Mouse (Mus musculus) left cerebral cortex, adult 18-20 months (tissue): ENCODE measurements around the gene Slit3. TPM values are rescaled to one million over a fixed set of nuclear protein-coding genes. Genes with fewer than 3 reads are reported as not detected.

Source experiments
- DNase-seq, 2 experiments: peaks; one replicate each; pipeline ENCODE4 v3.0.0; 2021 to 2022; ENCODE audit warnings: low spot score in 2 of 2, mixed read lengths in 1 of 2
- total RNA-seq, 2 experiments: library from RNA; stranded (reverse); gene quantifications; 2 replicates each; pipeline ENCODE4 v1.2.3; 2021

Gene Slit3
- total RNA-seq, 2 experiments from 2014 or later: 45.7 to 50.4 TPM

DNA sequence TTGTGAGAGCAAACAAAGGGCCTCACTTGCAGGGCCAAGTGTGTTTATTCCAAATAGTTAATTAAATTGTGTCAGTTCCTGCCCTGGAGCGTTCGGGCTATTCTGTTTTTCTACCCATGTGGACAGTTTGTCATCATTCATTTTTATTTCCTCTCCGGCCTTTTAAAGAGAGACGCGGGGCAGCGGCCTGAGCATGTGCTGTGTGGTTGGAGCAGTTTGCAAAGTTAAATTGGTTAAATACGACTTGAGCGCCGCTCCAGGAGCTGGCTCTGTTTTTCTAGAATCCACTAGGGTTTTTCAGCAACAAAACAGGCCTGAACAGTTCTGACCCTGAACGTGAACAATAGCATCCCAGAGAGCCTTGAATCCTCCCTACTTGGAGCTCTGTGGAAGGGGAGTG is 152.4 kb downstream of the Slit3 start:
- DNase-seq: no peak

DNA sequence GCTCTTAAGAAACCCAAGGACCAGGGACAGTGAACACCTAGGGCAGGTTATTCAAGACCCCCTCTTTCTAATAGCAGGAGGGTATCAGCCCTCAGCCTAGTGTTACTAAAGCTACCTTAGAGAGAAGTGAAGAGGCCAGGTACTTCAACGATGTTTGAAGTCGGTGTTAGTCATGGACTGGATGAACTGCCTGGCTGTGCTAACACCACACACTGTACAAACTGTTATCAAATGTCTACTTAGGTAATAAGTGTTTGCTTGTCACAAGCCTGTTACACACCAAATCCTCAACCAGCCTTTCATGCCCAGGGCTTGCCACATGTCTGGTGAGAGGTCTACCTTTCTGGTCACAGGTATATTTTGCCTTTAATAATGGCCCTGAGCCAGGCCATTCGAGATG is 153.0 kb downstream of the Slit3 start:
- no peak for DNase-seq

DNA sequence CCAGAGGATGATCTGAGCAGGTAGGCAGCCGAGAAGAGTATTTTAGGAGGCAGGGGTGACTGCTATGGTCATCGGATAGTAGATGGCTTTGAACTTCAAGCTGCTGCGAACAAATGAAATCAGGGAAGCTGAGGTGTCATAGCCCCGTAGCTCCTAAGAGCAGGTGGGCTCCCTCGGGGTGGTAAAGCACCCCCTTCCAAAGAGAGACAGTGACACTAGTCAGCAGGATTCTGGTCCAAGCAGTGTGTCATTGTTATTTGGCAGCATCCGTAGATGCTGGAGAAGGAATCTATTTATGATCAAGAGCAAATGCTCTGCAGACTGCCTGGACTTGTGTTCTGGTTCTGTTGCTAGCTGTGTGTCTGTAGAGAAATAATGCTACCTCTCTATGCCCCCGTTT is 154.3 kb downstream of the Slit3 start:
- DNase-seq: no peak

DNA sequence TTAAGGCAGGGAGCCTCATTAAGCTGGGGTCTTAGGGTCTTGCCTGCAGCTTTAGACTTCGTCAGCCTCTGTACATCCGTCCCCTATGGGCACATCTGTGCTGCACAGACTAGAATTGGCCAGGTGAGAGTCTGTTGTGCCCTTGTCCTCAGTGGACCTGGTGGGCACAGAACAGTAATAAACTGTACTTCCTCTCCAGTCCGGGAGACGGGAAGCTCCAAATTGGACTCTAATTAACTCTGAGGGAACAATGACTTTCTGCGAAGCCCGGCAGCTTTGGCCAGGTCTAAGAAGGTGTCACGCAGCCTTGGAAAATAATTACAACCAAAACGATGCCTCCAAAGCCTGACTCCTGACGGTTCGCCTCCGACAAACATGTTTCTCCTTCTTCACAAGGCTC is 155.0 kb downstream of the Slit3 start:
- DNase-seq: no peak

DNA sequence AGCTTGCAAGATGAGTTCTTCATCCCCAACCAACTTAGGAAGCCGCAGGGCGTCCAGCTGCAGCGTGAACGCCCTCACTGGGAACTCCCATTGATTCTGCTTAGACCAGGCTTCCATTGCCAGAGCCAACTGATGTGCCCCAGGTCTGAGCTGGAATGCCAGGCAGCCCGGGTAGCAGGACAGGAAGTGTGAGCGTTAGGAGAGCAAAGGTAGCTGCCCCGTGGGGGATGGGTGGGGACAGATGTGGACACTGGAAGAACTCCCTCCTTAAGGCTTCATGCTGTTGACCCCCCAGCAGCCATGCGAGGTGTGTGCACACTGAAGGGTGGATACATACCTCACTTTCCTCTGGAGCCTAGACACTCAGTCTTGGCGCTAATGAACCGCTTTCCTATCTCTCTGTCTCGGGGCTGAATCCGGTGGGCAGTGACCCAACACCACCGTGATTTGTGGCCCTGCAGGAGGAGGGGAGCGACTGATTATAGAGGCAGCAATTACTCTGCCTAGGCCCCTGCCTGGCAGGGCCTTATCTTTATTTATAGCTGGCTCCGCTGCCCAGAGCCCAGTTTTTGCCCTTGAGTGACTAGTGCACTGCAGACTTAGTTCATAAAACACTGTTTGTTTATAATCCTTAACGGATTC is 157.2 kb downstream of the Slit3 start:
- no peak for DNase-seq

DNA sequence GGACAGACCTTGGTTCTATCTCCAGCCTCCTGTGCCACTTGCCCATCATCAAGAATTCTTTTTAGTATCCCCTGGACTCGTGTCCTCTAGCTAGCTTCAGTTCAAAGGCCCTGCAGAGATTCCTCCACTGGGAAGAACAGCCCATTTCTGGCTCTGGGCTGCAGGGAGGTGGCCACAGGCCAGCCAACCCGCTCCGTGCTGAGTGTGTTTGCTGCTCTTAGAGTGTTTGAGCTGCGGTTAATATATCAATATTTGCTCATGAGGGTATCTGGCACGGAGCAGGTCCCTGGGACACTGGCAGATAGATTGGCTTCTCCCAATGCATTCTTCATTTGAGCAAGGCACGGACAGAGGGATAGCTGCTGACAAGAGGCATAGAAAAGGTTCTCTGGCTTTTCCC is 159.8 kb downstream of the Slit3 start:
- DNase-seq: no peak

- DNase-seq: peak; percentile 29 to 36
Measured at GRCm38 (mm10) chr11:35282001-35282632, 161.1 kb downstream of the Slit3 start.

DNA sequence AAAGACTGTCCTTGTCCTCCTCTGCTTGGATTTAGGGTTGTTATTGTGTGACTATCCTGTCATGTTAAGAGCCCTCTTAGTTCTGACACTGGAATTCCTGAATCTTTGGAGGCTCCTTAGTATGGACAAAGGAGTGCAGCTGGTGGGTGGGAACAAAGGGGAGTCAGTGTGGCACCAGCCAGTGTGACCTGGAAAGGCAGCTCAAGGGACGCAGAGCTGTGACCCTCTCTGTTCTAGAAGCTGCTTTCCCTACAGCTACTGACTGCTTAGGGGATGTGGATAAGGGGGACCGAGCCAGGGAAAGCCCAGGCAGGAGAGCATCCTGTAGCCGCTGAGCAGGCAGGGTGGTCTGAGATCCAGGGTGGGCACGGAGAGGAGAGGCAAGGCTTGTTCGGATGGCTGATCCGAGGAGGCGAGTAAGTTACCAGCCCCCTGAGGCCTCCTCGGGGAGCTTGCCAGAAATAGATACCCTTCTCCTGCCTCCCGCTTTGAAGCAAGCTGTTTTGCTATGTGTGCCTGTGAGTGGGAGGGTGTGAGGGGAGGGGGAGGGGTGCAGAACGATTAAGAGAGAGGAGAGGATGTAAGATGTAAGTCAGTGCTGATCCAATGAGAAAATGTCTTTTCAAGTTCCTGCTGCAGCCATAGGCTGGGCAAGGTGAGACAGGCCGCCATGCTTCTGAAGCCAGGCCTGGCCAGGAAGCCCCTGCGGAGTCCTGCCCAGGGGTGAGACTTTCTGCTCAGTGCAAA is 162.0 kb downstream of the Slit3 start:
- DNase-seq: peak; percentile 35 to 40

GRCm38 (mm10) chr11:35283767-35284166 is 162.7 kb downstream of the Slit3 start:
- DNase-seq: no peak

DNA sequence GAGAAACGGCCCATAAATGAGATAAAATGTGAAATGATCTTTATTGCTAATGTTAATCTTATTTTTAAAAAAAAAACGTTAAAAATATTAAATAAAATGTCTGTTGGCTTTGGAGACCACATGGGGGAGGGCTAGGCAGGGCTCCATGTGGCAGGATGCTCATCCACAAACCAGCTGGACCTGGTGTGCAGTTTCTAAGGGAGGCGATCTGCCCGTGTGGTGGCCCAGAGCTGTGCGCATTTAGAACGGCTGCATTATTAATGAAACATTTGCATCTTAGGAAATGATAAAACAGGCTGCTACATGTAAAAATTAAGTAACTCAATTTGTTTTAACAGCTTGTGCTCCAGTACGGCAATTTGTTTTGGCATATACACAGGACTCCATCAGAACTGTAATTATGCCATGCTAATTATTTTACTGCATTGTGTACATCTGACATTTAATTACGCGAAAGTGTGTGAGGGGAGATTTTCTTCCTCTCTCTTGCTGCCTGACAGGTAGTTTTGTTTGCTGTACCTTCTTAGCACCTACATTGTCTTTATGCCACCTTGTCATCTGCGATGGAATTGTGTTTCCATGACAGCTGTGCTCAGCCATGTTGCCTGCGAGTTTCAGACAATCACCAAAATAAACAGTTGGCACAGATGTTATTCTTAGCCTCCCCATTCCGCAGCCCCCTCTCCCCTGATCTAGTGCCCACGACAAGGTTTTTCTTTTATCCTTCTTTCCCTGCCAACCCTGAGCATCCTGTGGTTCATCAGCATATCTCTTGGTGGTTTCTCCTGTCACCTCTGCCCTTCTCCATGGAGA is 165.8 kb downstream of the Slit3 start:
- DNase-seq: no peak

DNA sequence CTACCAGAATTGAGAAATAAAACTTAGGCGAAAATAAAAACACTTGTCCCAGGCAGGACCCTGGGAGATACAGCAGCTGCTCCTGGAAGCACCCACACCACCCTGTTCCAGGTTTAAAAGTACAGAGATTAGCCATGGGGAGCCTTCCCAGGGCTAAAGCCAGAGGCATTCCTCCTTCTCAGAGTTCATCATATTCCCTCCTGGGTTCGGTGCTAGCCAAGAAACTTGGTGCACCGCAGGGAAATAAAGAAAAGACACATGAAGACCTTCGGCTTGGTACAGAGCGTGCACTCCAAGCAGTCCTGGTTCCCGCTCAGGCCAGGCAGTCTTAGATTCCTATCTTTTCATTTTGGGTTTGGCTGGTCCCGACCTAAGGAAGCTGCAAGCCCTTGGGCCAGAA is 167.0 kb downstream of the Slit3 start:
- DNase-seq: no peak

GRCm38 (mm10) chr11:35288761-35289278 is 167.8 kb downstream of the Slit3 start:
- no peak for DNase-seq

GRCm38 (mm10) chr11:35292228-35292747 is 171.3 kb downstream of the Slit3 start:
- DNase-seq: no peak

DNA sequence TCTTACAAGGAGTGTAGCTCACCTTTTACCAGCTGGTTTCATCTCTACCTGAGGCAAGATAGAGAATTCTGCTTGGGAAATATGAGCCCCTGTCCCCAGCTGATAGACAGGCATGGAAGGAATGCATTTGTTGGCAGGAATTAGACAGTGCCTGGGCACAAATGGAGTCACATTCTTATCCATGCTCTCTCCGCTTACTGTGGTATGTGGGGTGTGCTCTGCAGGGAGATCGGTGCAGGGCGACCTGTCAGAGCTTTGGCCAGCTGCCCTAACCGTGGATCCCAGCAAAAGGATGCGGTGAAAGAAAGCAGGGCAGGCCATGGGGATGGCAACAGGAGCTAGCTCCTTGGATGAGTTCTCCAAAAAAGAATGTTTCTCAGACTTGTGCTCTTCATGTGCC is 172.2 kb downstream of the Slit3 start:
- no peak for DNase-seq

DNA sequence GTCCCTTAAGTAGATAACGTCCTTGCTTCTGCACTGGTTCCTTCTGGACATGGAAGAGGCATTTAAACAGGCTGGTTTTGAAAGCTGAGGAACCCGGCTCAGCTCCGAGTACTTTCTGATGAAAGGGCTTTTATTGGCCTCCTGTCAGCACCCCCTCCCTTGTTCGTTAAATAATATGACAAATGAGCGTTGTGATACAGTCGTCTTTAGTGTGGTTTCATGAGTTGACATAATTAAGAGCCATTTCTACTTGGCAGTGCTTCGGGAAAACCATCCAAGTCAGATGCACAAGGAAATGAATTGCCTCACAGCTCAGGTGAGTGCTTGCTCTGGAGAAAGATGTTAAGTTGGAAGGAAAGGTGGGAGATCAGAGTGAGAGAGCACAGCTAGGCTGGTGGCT is 173.6 kb downstream of the Slit3 start:
- no peak for DNase-seq

GRCm38 (mm10) chr11:35295162-35295799 is 174.3 kb downstream of the Slit3 start:
- DNase-seq: no peak

GRCm38 (mm10) chr11:35296803-35297202 is 175.8 kb downstream of the Slit3 start:
- no peak for DNase-seq

DNA sequence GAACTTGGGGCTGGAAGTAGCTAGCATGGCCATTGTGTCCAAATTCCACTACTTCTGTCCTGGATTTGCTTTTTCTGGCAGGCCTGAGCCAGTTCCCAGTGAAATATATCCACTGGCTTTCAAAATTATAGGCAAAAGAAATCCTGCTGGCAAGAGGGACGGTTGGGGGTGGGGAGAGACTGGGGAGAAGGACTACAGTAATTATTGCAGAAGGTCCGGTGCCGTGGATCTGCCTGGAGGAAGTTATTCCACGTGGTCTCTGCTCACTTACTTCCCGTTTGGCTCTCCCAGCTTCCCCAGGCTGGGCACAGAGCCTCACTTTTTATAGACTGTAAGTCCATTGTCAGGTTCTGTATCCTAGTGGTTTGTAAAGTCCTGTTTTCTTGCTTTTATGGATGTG is 176.3 kb downstream of the Slit3 start:
- DNase-seq: no peak

DNA sequence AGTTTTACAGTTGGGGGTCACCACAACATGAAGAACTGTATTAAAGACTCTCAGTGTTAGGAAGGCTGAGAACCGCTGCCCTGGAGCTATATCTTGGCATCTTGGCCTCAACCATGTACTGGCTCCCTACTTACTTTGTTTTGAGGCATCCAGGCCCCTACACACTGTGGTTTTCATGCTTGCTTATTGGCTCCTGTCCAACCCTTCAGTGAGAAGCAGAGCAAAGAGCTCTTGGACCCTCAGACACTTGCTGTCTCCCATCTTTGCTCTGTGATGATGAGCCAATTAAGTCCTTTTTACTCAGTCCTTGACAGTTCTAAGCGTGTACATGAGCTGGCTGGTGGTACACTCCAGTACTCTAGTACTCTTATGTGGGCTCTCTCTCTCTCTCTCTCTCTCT is 177.5 kb downstream of the Slit3 start:
- no peak for DNase-seq

GRCm38 (mm10) chr11:35299857-35300375 is 178.9 kb downstream of the Slit3 start:
- no peak for DNase-seq
